Mouse (Mus musculus) urinary bladder, postnatal 4 days (tissue): ENCODE data around the gene Slc29a3.
A peak's percentile ranks its signal among the peaks of the same experiment; 100 is the strongest.
"Not testable (repeated sequence)": the region's sequence is repeated elsewhere in the genome, so short reads cannot be mapped to it uniquely, and the experiment has no call there.

Source experiments
- DNase-seq, 2 experiments: peaks; one replicate each; pipeline ENCODE4 v3.0.0; 2021 to 2022; ENCODE audit warnings: low spot score in 2 of 2

Slc29a3 gene

GRCm38 (mm10) chr10:60767400-60767799, 14.8 kb upstream of the Slc29a3 start:
- DNase-seq = no peak

- DNase-seq = no peak
Observed at GRCm38 (mm10) chr10:60762126-60762525, 9.5 kb upstream of the Slc29a3 start.

GRCm38 (mm10) chr10:60760377-60760776, 7.8 kb upstream of the Slc29a3 start:
- DNase-seq = peak; percentile 85 to 94

GRCm38 (mm10) chr10:60756992-60757391, 4.4 kb upstream of the Slc29a3 start:
- DNase-seq = no peak

GRCm38 (mm10) chr10:60756146-60756545, 3.6 kb upstream of the Slc29a3 start:
- DNase-seq = no peak

- no peak for DNase-seq
Observed at GRCm38 (mm10) chr10:60753941-60754340, 1.3 kb upstream of the Slc29a3 start.

- no peak for DNase-seq
Observed at GRCm38 (mm10) chr10:60753261-60753660, 667 bp upstream of the Slc29a3 start.

- no peak for DNase-seq
Observed at GRCm38 (mm10) chr10:60747667-60748212, 4.9 kb downstream of the Slc29a3 start.

GRCm38 (mm10) chr10:60746512-60746911, 6.1 kb downstream of the Slc29a3 start:
- no peak for DNase-seq

GRCm38 (mm10) chr10:60744543-60745290, 7.9 kb downstream of the Slc29a3 start:
- no peak for DNase-seq

- DNase-seq = no peak
Observed at GRCm38 (mm10) chr10:60743681-60744080, 8.9 kb downstream of the Slc29a3 start.

- no peak for DNase-seq
Observed at GRCm38 (mm10) chr10:60742942-60743341, 9.7 kb downstream of the Slc29a3 start.

- not testable (repeated sequence) for DNase-seq
Observed at GRCm38 (mm10) chr10:60742296-60742695, 10.3 kb downstream of the Slc29a3 start.

- DNase-seq = no peak
Observed at GRCm38 (mm10) chr10:60741435-60741834, 11.2 kb downstream of the Slc29a3 start.

GRCm38 (mm10) chr10:60739619-60740363, 12.8 kb downstream of the Slc29a3 start:
- DNase-seq = no peak

GRCm38 (mm10) chr10:60737886-60738640, 14.5 kb downstream of the Slc29a3 start:
- DNase-seq = no peak

- DNase-seq = no peak
Observed at GRCm38 (mm10) chr10:60737169-60737728, 15.3 kb downstream of the Slc29a3 start.

- no peak for DNase-seq
Observed at GRCm38 (mm10) chr10:60735737-60736136, 16.9 kb downstream of the Slc29a3 start.

GRCm38 (mm10) chr10:60733471-60733870, 19.1 kb downstream of the Slc29a3 start:
- DNase-seq = no peak

- DNase-seq = no peak
Observed at GRCm38 (mm10) chr10:60732397-60732861, 20.2 kb downstream of the Slc29a3 start.

GRCm38 (mm10) chr10:60731742-60732141, 20.9 kb downstream of the Slc29a3 start:
- no peak for DNase-seq

- no peak for DNase-seq
Observed at GRCm38 (mm10) chr10:60727301-60727700, 25.3 kb downstream of the Slc29a3 start.
